ENCODE assay signal across 7 mouse cellular contexts in genomic region chr2:26475505-26476430, GRCm38 (mm10). TPM values are rescaled to one million over a fixed set of nuclear protein-coding genes. Genes with fewer than 3 reads are reported as not detected.
DNase-seq lines count a peak whose midpoint lies in the region; ATAC-seq and TF ChIP-seq lines count a peak whose summit lies in the region.

No protein-coding gene starts in this region.

- peaks cover 41% of the 10 kb centered on the region for H3K36me3 ChIP-seq in spleen, adult 2 months (ENCODE audit: control insufficient read depth, insufficient read depth, low read length)
- H3K36me3 ChIP-seq in liver, embryonic 16.5 days (ENCODE audit: control insufficient read depth, insufficient read depth), result peaks cover 9% of the 10 kb centered on the region
- H3K36me3 ChIP-seq in stomach, postnatal 0 days (ENCODE audit: control insufficient read depth, insufficient read depth, low read length), result peaks cover 46% of the 10 kb centered on the region

- H3K4me1 ChIP-seq in spleen, adult 2 months (ENCODE audit: control insufficient read depth, insufficient read depth, insufficient read length), result peaks cover 6% of the 10 kb centered on the region; the same call in 1 of the 2 replicates
- H3K4me1 ChIP-seq in liver, embryonic 16.5 days (ENCODE audit: control insufficient read depth, low read depth, low read length), result peaks cover 3% of the 10 kb centered on the region; the same call in 1 of the 2 replicates
- H3K4me1 ChIP-seq in stomach, postnatal 0 days (replicated peaks; ENCODE audit: control insufficient read depth, insufficient read depth), result no peaks in the 10 kb centered on the region

- peak; percentile 56 for ATAC-seq in granulocyte monocyte progenitor cell, adult 5-6 weeks (replicated peaks; ENCODE audit: poor library complexity, severe bottlenecking)
- no peak for ATAC-seq in liver, embryonic 16.5 days (ENCODE audit: low read depth)
- ATAC-seq in stomach, postnatal 0 days (ENCODE audit: low FRiP score, low TSS enrichment), result peak; percentile 62

- H3K9ac ChIP-seq in liver, embryonic 16.5 days (ENCODE audit: low read depth, low read length), result no peak overlapping the region
- 0 out of 2 replicates have a peak overlapping the region, but pooled peaks have one; percentile 13 for H3K9ac ChIP-seq in stomach, postnatal 0 days (ENCODE audit: low read length)

- peak overlapping the region; percentile 17; the same call in 1 of the 2 replicates for H3K27ac ChIP-seq in spleen, adult 2 months (ENCODE audit: insufficient read depth, low read length)
- H3K27ac ChIP-seq in liver, embryonic 16.5 days (ENCODE audit: low read length), result peak overlapping the region; percentile 48
- peak overlapping the region; percentile 70 for H3K27ac ChIP-seq in stomach, postnatal 0 days (replicated peaks)

- H3K27me3 ChIP-seq in spleen, adult 2 months (ENCODE audit: control insufficient read depth, insufficient read depth, low read length), result no peaks in the 10 kb centered on the region
- no peaks in the 10 kb centered on the region for H3K27me3 ChIP-seq in liver, embryonic 16.5 days (ENCODE audit: control insufficient read depth, insufficient read depth, low read depth, low read length)
- no peaks in the 10 kb centered on the region for H3K27me3 ChIP-seq in stomach, postnatal 0 days (ENCODE audit: control insufficient read depth, insufficient read depth, low read length)

- no peak for DNase-seq in spleen, adult 2 months (ENCODE audit: low read depth in 1 of 2, low spot score in 2 of 2)
- no peak for DNase-seq in spleen, adult 12 weeks (ENCODE audit: low spot score)
- DNase-seq in stomach, postnatal 0 days (ENCODE audit: low spot score), result no peak
- no peak for DNase-seq in natural killer cell, adult 2 months (ENCODE audit: low spot score in 2 of 2)
- DNase-seq in layer of hippocampus, postnatal 10 days (ENCODE audit: low spot score in 2 of 2), result no peak

- H3K9me3 ChIP-seq in liver, embryonic 16.5 days (replicated peaks; ENCODE audit: control insufficient read depth, low read length), result no peaks in the 10 kb centered on the region
- no peaks in the 10 kb centered on the region for H3K9me3 ChIP-seq in stomach, postnatal 0 days (ENCODE audit: control insufficient read depth, low read length)

- H3K4me3 ChIP-seq in spleen, adult 2 months (ENCODE audit: extremely low read depth, insufficient read depth, insufficient read length), result no peak overlapping the region
- peak overlapping the region; percentile 3 for H3K4me3 ChIP-seq in liver, embryonic 16.5 days (ENCODE audit: low read depth, low read length)
- no peak overlapping the region for H3K4me3 ChIP-seq in stomach, postnatal 0 days (ENCODE audit: low read depth, low read length)

- H3K4me2 ChIP-seq in liver, embryonic 16.5 days (ENCODE audit: low read depth, low read length), result no peak overlapping the region; the same call in 1 of the 2 replicates
- no peak overlapping the region for H3K4me2 ChIP-seq in stomach, postnatal 0 days (replicated peaks; ENCODE audit: low read depth)

- TF ChIP-seq EP300 in stomach, postnatal 0 days (optimal IDR thresholded peaks at IDR 0.05), result no peak

- no peak for TF ChIP-seq POLR2A in spleen, adult 2 months (IDR thresholded peaks at IDR 0.05; ENCODE audit: low read depth, low read length)

- WGBS in spleen, adult 2 months, result 79% methylated on average over 13 of the region's 13 CpGs
- 46% methylated on average over 13 of the region's 13 CpGs for WGBS in liver, embryonic 16.5 days (ENCODE audit: insufficient replicate concordance)
- WGBS in stomach, postnatal 0 days, result 71% methylated on average over 13 of the region's 13 CpGs

- TF ChIP-seq CTCF in spleen, adult 2 months (IDR thresholded peaks at IDR 0.05; ENCODE audit: extremely low read depth, insufficient read depth, insufficient read length, insufficient replicate concordance), result no peak
- TF ChIP-seq CTCF in stomach, postnatal 0 days (IDR thresholded peaks at IDR 0.05; ENCODE audit: low read depth), result 0 out of 2 replicates have a peak, but pooled peaks have one; percentile 2

RNA-seq across cellular contexts. Expression of gene Sec16a, which starts 30.8 kb away (rescaled TPM):
- 65.2 and 74.3 TPM in 2 replicates for polyA plus RNA-seq in spleen, adult 2 months (2012; rRNA removed)
- 42.3 and 47.0 TPM in 2 replicates for total RNA-seq in granulocyte monocyte progenitor cell, adult 5-6 weeks (2014; fragmentation: Nextera tagmentation)
- 29.8 and 32.5 TPM in 2 replicates for total RNA-seq in granulocyte monocyte progenitor cell, adult 5-6 weeks (2017)
- 9.3 and 12.4 TPM in 2 replicates for polyA plus RNA-seq in liver, embryonic 16.5 days (2015; fragmentation: Nextera tagmentation; extraction: Ambion mirVana)
- 10.6 and 11.7 TPM in 2 replicates for polyA plus RNA-seq in stomach, postnatal 0 days (2015; fragmentation: Nextera tagmentation; extraction: Ambion mirVana)
- total RNA-seq in layer of hippocampus, postnatal 10 days (2021), result 10 to 100 TPM; 43.9 to 46.1 TPM

RNA-seq across cellular contexts. Expression of gene Notch1, which starts 40.7 kb away (rescaled TPM):
- polyA plus RNA-seq in spleen, adult 2 months (2012; rRNA removed), result 34.6 and 39.6 TPM in 2 replicates
- 19.2 and 22.6 TPM in 2 replicates for total RNA-seq in granulocyte monocyte progenitor cell, adult 5-6 weeks (2014; fragmentation: Nextera tagmentation)
- total RNA-seq in granulocyte monocyte progenitor cell, adult 5-6 weeks (2017), result 8.1 and 8.5 TPM in 2 replicates
- polyA plus RNA-seq in liver, embryonic 16.5 days (2015; fragmentation: Nextera tagmentation; extraction: Ambion mirVana), result 2.8 and 3.1 TPM in 2 replicates
- 4.8 and 5.6 TPM in 2 replicates for polyA plus RNA-seq in stomach, postnatal 0 days (2015; fragmentation: Nextera tagmentation; extraction: Ambion mirVana)
- total RNA-seq in layer of hippocampus, postnatal 10 days (2021), result 10 to 100 TPM; 43.9 to 46.7 TPM

Comparison
In these comparisons a context has a peak if more than half of its experiments do, and no peak if none do; other contexts are left out.
1. H3K27ac ChIP-seq: peak in every context shown above with its lines; median percentile 70 in stomach, postnatal 0 days; 48 in liver, embryonic 16.5 days; 17 in spleen, adult 2 months.